Mouse (Mus musculus): ENCODE results near the gene Rgs13. TPM values are rescaled to one million over a fixed set of nuclear protein-coding genes. Genes with fewer than 3 reads are reported as not detected.
"Not testable (repeated sequence)": the region's sequence is repeated elsewhere in the genome, so short reads cannot be mapped to it uniquely, and the experiment has no call there.

Rgs13 gene
- total RNA-seq, 2 experiments from 2014 or later: not detected

DNA sequence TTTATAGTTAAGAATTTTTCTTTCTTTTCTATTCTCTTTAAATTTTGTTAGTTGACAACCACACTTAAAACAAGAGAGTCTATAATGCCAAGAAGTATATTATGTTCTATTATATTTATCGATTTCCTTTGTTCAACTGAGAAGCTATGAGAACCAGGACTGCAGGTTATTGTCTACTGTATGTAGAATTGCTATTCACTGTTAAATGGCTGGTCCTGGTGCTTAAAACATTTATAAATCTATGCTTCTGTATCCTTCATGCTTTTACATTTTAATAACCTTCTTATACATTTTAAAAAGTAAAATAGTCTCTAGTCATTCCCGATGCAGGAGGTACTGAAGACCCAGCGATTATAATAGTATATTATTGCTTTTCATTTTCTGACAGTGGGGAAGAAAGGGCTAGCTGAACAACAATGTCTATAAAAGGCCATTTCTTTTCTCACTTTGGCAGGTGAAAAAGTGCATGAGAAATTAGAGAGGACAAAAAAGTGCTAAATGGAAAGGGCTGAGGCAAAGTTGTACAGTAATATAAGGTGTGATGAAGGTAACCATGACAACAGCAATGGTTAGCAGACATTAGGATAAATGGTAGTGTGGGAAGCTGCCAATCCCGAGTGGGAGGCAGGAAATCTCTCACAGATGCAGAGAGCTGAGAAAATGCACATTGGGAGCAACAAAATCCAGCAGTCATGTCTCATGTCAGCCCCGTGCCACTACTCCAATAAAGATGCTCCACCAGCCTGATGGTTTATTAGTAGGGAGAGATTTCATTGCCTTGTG, 25.6 kb downstream of the Rgs13 start:
- no peak for DNase-seq

DNA sequence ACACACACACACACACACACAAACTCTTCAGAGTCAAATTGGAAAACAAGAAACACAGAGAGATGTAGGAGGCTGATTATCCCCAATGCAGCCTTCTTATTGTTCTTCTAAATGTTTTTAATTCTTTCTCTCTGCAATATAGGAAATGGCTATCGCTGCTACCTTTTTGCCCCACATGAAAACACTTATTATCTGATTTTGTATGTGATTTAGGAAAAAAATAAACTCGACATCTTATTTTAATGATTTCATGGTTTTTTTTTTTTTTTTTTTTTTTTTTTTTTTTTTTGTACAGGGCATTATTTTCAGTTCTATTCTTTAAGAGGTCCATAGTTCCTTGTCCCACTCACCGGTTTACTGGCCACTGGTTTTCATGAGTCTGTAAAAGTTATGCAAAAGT, 27.2 kb downstream of the Rgs13 start:
- no peak for DNase-seq

DNA sequence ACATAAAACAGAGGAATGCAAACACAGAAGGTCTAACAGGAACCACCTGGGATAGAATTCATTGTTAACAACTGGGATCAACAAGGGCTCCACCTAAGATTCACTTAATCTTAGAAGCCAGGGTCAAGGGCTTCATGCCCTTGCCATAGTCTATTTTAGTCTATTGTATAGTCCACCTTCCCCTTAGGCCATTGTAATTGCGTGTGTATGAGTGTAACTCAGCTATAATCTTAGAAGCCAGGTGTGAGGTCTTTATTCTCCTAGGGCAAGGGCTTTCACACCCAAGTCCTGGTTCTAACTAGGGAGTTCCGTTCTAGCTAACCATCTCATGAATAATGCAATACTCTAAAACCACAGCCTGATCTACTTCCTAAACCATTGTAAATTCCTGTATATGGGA, 35.8 kb downstream of the Rgs13 start:
- not testable (repeated sequence) for DNase-seq

DNA sequence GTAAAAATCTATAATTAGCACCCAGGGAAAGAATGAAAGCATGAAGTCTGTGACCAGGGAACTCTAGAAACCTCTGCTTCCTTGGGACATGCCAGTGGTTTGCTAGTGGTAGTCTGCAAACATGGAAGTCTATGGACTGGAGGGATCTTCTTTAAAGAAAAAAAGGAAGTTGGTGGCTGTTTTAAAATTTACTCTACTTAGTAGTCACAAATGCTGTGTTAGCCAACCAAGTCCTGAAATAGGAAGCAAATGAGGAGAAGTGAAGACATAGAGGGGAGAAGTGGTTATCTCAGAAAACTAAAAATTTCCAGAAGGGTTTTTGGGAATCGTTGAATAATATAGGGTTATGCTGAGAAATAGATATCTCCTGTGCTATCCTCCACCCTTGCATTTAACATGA, 37.3 kb downstream of the Rgs13 start:
- DNase-seq: no peak

DNA sequence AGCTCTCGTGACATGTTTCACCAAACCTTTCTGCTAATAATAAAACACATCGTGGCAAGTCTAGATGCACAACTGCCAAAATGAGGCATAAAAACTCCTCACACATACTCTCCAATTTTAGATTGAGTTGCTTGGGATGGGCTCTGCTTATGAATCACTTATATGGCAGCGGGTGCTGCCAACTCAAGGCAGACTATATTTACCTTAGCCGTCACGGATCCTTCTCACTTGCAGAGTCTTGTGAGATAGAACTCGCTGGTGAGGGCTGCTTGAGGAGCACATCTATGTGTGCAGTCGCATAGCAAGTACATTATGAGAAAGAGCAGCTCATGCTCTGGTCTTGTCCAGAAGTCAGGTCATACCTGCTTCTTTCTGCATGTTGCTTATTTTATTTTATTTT, 49.2 kb downstream of the Rgs13 start:
- no peak for DNase-seq

DNA sequence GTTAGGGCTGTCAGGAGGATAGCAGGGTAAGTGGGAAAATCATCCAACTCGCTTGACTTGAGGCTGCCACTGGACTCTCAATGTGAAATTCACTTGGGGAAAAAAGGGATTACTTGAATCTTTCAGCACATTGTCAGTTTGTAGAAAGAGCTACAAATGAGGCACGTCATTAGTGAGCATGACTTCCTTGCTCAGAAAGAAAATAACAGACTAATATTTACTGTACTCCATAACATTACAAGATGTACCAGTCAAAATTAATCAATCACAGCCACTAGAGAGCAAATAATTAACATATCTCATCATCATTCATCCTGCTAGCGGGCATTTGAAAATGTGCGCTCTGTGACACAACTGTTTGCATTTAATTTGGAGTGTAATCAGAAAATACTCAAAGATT, 57.1 kb downstream of the Rgs13 start:
- DNase-seq: no peak

DNA sequence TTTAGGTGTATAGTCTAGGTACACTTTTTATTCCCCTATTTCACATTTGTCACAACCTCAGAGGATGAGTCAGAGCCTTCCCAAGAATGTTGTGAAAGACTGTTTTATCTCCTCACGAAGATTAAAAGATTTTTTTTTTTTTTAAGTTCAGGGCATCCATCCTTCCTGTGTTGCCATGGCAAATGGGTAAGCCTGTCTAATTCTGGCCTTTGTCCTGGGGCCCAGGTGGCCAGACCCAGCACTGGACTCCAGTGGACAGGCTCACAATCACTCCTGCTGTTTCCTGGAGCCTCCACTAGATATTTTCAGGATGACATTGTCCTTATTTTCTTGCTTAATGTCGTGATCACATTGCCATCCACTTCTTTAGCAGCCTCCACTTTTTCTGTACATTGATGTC, 57.7 kb downstream of the Rgs13 start:
- DNase-seq: no peak

DNA sequence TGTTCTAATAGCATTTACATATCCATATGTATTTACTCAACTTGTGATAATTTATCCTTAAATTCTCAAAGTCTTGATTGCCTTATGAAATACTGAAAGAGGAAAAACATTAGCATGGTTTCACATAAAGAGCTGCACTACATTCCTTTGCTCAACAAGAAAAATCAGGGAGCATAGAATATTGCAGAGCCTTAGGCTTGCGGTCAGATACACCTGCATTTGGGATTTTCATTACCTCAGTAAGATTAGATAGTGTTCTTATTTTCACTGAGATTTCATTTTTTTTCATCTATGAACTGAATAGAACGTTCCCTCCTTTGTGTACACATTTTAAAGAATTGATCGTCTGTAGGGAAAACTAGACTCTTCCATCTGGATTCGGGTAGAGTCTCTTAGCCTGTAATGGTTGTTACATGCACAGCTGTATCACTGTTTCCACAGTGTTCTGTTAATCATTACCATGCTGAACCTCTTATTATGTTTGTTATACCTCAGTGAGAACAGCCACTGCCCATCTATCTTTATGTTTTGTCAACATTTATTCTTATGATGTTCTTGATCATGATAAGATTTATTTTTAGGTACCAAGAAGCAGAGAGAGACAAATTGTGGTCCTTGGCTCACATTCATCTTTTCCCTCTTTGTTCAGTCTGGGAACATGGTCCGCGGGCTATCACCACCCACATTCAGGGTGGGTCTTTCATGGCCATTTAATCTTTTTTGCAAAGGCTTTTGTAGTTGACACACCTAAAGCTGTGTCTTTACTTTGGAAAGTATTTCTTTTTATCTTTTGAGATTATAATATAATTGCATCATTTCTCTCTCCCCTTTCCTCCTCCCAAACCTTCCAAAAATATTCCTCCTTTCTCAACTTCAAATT, 61.1 kb downstream of the Rgs13 start:
- no peak for DNase-seq

DNA sequence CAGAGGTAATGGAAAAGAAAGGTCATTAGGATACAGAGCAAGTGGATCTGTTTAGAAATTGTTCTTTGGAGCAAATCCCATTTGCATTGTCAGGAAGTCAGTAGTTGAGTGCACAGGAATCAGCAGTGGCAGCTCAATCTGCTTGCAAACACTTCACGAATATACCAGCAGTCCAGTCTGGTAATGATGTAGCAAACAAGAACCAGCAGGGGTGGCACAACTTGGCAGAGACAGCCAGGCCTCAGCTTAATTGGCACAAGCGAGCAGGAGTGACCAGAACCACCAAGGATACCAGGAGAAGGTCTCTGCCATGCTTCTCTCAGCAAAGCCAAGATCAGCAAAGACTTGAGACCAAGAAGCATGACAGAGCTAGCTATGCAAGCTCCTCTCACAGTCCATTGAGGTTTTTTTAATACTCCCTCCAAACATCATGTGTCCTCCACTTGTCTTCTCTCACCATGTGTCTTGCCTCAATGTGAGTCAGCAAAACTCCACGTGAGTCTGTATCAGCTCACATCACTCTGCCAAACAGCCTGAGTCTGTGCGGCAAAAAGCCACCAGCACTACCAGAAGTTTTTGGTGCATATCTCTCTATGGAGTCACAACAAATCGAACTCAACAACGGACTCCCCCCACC, 63.6 kb downstream of the Rgs13 start:
- no peak for DNase-seq

DNA sequence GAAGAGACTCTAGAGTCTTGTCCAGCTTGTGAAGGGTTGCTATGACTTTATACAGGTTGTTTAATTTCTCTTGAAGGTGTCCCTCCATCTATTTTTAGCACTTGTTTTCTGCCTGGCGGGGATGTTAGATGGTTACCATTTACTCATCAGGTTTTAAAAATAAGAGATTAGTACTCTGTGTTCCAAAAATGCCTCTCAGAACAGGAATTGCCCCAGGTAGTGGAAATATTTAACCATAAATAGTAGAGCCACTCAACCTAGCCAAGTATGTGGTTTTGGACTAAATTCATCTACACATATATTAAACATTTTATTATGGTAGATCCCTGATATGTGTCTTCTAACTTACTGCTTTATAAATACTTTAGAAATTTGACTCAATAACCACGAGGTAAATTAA, 64.2 kb downstream of the Rgs13 start:
- DNase-seq: no peak

DNA sequence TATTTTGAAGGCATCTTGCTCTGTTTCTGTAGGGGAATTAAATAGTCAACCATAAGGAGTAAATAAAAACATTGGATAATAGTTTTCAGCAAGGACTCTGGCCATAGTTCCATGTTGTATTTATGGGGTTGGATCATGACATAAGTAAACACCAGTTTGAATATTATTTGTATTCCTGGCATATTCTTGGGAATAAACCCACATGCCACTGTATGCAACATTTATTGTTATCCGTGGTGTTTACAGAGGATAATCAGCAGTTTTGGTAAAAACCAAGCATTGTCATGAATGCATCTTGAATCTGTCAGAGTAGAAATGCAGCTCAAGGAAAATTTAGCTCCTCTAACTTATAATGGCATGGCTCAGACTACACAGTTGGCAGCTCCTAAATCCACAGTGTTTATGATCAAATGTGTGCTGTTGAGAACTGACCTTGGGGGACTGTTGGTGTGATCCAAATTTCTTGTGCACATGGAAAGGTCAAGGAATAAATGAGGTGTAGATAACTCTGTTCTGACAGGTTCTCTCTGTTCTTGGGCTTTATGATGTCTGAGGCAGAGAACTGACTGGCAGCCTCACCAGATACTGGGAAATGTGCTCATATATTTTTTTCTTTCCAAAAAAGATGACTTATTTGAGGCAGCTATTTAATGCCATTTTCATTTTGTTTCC, 78.4 kb downstream of the Rgs13 start:
- DNase-seq: no peak

DNA sequence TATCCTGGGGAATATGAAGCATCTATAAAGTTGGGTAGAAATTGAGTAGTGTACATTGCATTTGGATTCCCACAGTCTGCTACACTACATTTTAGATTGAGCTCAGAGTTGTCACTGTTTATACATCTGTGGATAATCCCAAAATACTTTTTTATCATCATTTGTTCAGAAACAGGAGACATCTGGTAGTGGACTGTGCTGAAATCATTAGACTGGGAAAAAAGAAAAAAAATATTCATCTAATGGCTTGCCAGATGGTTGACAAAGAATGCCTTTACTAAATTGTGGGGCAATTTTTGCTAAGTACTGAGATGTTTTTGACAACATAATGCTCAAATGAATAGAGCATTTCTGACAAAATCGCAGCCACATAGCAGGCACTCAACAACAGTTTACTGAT, 86.8 kb downstream of the Rgs13 start:
- no peak for DNase-seq

Other genes with a start within 250 kb of the Rgs13 start
- 10 to 100 TPM; 51.0 to 68.0 TPM for gene Rgs2, start 173.2 kb downstream of the Rgs13 start, total RNA-seq (2021)
- gene Rgs1, start 71.9 kb upstream of the Rgs13 start, total RNA-seq (2021): under 1 TPM in 1 of 2 experiments, not detected in 1; 0.48 TPM

All from heart, postnatal 4 days (tissue).